Mouse (Mus musculus) B cell, adult 2 months (primary cell): ENCODE results near the gene Cntnap1.

Experiments used
- DNase-seq, 2 experiments: peaks; one replicate each; pipeline ENCODE4 v3.0.0; 2022

Gene Cntnap1

GRCm38 (mm10) chr11:101171721-101172433 lies 1.6 kb downstream of the Cntnap1 start:
- DNase-seq: peak; percentile 53 to 55

GRCm38 (mm10) chr11:101172434-101172815 lies 2.1 kb downstream of the Cntnap1 start:
- DNase-seq: no peak

- no peak for DNase-seq
Measured at GRCm38 (mm10) chr11:101173112-101173511, 2.8 kb downstream of the Cntnap1 start.

- DNase-seq: peak; percentile 84 to 86
Measured at GRCm38 (mm10) chr11:101173631-101174388, 3.5 kb downstream of the Cntnap1 start.

GRCm38 (mm10) chr11:101174389-101174745 lies 4.0 kb downstream of the Cntnap1 start:
- DNase-seq: no peak

- DNase-seq: no peak
Measured at GRCm38 (mm10) chr11:101174851-101175628, 4.7 kb downstream of the Cntnap1 start, which contains the start of gene Ccr10. Gene Ccr10 (minus strand): TSS chr11:101175443.

- DNase-seq: peak in 1 of 2 experiments; percentile 45
Measured at GRCm38 (mm10) chr11:101175636-101176116, 5.4 kb downstream of the Cntnap1 start.

- DNase-seq: no peak
Measured at GRCm38 (mm10) chr11:101176117-101176691, 5.9 kb downstream of the Cntnap1 start.

GRCm38 (mm10) chr11:101176933-101177773 lies 6.8 kb downstream of the Cntnap1 start:
- DNase-seq: peak; percentile 80 to 83

GRCm38 (mm10) chr11:101178061-101179058 lies 8.0 kb downstream of the Cntnap1 start:
- DNase-seq: peak; percentile 56

- DNase-seq: no peak
Measured at GRCm38 (mm10) chr11:101179306-101179705, 9.0 kb downstream of the Cntnap1 start.

GRCm38 (mm10) chr11:101180261-101180660 lies 9.9 kb downstream of the Cntnap1 start:
- DNase-seq: no peak

- peak; percentile 60 to 62 for DNase-seq
Measured at GRCm38 (mm10) chr11:101180846-101181740, 10.8 kb downstream of the Cntnap1 start.

- no peak for DNase-seq
Measured at GRCm38 (mm10) chr11:101181961-101182360, 11.6 kb downstream of the Cntnap1 start.

- no peak for DNase-seq
Measured at GRCm38 (mm10) chr11:101182771-101183517, 12.6 kb downstream of the Cntnap1 start.

- no peak for DNase-seq
Measured at GRCm38 (mm10) chr11:101184984-101185383, 14.7 kb downstream of the Cntnap1 start.

- DNase-seq: no peak
Measured at GRCm38 (mm10) chr11:101185441-101185840, 15.1 kb downstream of the Cntnap1 start.

- DNase-seq: no peak
Measured at GRCm38 (mm10) chr11:101186526-101187247, 16.4 kb downstream of the Cntnap1 start.
